Mouse (Mus musculus): Measurements from ENCODE around the gene Dusp28.

The Dusp28 gene

GRCm38 (mm10) chr1:92906779-92907631 is at the start of gene Dusp28:
TSS of gene Dusp28 (plus strand) at chr1:92906981.
- DNase-seq (ENCODE audit: low read depth, low spot score) = peak; percentile 96

DNA sequence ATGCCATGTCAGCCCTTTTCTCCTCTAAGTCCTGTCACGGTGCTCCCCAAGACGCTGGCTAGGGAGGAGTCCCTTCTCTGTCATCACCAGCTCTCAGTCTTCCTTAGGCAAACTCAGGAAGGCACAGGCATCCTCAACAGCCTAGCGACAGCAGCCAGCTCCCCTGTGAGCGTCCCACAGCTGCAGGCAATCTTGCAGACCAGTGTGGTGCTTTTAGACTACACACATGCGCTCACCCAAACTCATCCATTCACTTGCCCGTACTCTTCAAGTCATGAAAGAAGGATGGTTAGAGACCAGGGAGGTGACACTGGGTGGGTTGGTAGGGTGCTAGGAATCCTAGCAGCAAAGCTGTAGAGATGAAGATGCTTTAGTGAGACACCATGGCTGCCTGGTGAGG is 45.3 kb upstream of the Dusp28 start:
- no peak for DNase-seq (ENCODE audit: low read depth, low spot score)

GRCm38 (mm10) chr1:92863268-92863667 is 43.5 kb upstream of the Dusp28 start:
- no peak for DNase-seq (ENCODE audit: low read depth, low spot score)

GRCm38 (mm10) chr1:92866170-92866569 is 40.6 kb upstream of the Dusp28 start:
- no peak for DNase-seq (ENCODE audit: low read depth, low spot score)

- no peak for DNase-seq (ENCODE audit: low read depth, low spot score)
These were observed 36.8 kb upstream of the Dusp28 start for GRCm38 (mm10) chr1:92869985-92870384.

- no peak for DNase-seq (ENCODE audit: low read depth, low spot score)
These were observed 34.1 kb upstream of the Dusp28 start for GRCm38 (mm10) chr1:92872666-92873065.

DNA sequence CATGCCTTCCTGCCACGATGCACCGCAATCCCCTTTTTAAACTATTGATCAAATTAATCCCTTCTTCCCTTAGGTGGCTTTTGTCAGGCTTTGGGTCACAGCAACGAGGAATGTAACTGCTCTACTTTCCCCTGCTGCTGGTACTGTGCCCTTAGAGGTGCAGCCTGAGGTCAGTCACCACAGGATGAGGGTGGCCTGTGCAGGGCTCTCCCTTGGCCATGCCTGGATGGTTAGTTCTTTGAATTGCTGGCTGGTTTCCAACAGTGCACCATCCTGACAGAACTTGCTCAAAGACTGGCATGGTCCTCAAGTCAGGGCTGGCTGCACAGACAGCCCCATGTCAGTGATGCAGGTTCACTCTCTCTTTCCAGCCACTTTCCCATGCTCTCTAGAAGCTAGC is 32.8 kb upstream of the Dusp28 start:
- no peak for DNase-seq (ENCODE audit: low read depth, low spot score)

GRCm38 (mm10) chr1:92875360-92876111 is 31.2 kb upstream of the Dusp28 start:
- no peak for DNase-seq (ENCODE audit: low read depth, low spot score)

- no peak for DNase-seq (ENCODE audit: low read depth, low spot score)
These were observed 29.3 kb upstream of the Dusp28 start for GRCm38 (mm10) chr1:92877431-92877978.

GRCm38 (mm10) chr1:92878066-92878741 is 28.6 kb upstream of the Dusp28 start:
- DNase-seq (ENCODE audit: low read depth, low spot score) = no peak

GRCm38 (mm10) chr1:92879266-92879665 is 27.5 kb upstream of the Dusp28 start:
- no peak for DNase-seq (ENCODE audit: low read depth, low spot score)

GRCm38 (mm10) chr1:92880101-92880500 is 26.7 kb upstream of the Dusp28 start:
- no peak for DNase-seq (ENCODE audit: low read depth, low spot score)

DNA sequence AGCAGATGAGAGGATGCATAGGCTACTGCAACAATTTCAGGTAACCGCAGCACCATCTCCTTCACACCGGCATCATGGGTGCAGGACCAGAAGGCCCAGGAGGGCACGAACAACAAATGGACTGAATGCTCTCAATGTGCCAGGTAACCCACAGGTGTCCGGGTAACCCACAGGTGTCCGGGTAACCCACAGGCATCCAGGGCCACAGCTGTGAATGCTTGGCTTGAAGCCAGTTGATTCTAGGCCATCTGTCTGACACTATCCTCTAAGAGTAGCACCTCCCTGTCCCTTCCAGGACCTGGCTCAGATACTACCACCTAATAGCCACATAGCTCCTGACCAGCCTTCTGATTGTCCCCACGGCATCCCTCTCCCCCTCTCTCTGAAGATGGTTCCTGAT is 24.8 kb upstream of the Dusp28 start:
- DNase-seq (ENCODE audit: low read depth, low spot score) = no peak

- peak; percentile 94 for DNase-seq (ENCODE audit: low read depth, low spot score)
These were observed 17.7 kb upstream of the Dusp28 start for GRCm38 (mm10) chr1:92888901-92889655.

GRCm38 (mm10) chr1:92892791-92893190 is 14.0 kb upstream of the Dusp28 start:
- DNase-seq (ENCODE audit: low read depth, low spot score) = no peak

- no peak for DNase-seq (ENCODE audit: low read depth, low spot score)
These were observed 12.9 kb upstream of the Dusp28 start for GRCm38 (mm10) chr1:92893896-92894295.

DNA sequence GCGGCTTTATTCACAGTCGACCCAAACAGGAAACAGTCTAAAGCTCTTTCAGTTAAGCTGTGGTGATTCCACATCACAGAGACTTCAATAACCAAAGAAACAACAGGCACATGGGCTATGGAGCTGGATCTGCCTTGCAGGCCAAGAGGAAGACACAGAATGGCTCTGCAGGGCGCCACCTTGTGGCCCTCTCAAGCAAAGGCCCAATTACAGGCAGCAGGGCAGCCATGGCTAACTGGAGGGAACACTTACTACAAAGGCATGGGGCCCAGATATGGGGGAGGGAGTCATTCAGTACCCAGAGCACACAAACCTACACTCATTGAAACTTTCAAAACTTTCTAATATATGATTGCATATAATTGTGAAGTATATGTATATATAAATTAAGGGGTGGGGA is 11.7 kb upstream of the Dusp28 start:
- DNase-seq (ENCODE audit: low read depth, low spot score) = peak; percentile 94

- DNase-seq (ENCODE audit: low read depth, low spot score) = peak; percentile 93
These were observed 4.0 kb upstream of the Dusp28 start, which contains the start of gene Ankmy1 for GRCm38 (mm10) chr1:92902786-92903185. TSS of gene Ankmy1 (minus strand) at chr1:92902906.

GRCm38 (mm10) chr1:92903627-92904026 is 3.2 kb upstream of the Dusp28 start:
- no peak for DNase-seq (ENCODE audit: low read depth, low spot score)

GRCm38 (mm10) chr1:92905703-92906310 is 974 bp upstream of the Dusp28 start:
- DNase-seq (ENCODE audit: low read depth, low spot score) = no peak
